Mouse (Mus musculus) layer of hippocampus, adult 11-12 months (tissue): ENCODE data around the gene Gm13305.
"Not testable (repeated sequence)": the region's sequence is repeated elsewhere in the genome, so short reads cannot be mapped to it uniquely, and the experiment has no call there.

Experiments
- DNase-seq: peaks from one replicate; pipeline ENCODE4 v3.0.0; 2022; ENCODE audit warnings: low spot score

Gm13305 gene

DNA sequence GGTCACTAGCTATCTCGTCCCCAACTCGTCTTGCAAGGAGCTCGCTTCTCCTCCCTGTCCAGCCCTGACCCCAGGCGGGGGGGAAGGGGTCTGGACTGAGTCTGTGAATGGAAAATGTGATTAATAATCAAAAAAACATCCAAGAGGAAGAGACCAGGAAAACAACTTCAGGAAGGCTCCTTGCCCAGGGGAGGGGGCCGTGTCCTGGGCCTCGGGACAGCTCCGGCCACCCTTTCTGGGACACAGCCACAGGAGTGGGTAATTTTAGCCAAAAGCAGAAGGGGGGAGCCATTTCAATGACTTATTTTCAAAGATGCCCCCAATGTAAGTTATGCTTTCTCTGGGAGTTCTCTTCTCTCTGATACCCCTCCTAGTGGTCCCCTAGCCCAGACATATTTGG lies at the start of gene Gm13305:
Gm13305 (minus strand) TSS at position 101 of the 400 bp plus-strand sequence.
- not testable (repeated sequence) for DNase-seq

DNA sequence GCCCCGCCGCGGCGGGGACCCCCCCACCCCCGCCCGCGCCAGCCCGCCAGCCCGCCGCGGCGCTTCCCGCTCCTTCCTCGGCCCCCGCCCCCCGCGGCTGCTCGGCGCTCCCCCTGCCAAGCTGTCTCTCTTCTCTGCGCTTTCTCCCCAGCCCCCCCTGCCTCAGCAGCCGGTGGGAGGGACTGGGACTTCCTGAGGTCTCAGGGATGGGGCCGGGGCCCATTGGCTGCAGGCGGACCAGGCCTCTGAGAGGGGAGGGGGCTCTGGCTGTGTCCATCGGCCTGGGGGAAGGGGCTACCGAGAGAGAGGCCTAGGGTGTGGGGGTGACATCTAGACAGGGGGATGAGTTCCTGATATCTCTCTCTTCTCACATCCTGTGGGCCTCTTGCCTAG lies 16.6 kb upstream of the Gm13305 start:
- DNase-seq = not testable (repeated sequence)

DNA sequence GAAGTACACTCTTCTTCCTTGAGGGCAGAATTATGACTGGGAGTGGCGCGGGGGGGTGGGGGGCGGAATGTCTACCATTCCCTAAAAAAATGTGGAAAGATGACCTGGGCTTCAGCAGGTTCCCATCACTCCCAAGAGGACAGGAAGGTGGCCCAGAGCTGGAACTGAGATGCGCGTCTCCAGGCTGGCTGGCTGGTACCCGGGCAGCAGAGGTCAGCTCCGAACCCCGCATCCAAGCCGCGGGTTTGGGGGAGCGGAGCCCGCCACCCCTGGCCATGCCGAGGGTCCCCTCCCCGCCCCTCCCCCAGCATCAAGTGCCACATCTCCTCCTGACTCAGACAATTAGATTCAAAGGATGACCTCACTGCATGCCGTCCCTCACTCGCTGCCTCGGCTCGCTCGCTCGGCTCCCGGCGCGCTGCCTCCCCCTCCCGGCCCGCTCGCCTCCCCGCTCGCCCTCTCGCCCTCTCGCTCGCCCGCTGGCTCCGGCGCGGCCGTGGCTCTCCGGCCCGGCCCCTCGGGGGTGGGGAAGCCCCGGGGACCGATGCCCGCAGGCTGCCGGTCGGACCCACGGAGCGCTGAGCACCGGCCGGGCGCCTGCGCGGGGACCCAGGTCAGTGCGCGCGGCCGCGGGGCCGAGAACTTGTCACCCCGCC lies 16.0 kb upstream of the Gm13305 start:
- DNase-seq = not testable (repeated sequence)

GRCm38 (mm10) chr4:42183234-42184197 lies 15.1 kb upstream of the Gm13305 start:
- DNase-seq = not testable (repeated sequence)

DNA sequence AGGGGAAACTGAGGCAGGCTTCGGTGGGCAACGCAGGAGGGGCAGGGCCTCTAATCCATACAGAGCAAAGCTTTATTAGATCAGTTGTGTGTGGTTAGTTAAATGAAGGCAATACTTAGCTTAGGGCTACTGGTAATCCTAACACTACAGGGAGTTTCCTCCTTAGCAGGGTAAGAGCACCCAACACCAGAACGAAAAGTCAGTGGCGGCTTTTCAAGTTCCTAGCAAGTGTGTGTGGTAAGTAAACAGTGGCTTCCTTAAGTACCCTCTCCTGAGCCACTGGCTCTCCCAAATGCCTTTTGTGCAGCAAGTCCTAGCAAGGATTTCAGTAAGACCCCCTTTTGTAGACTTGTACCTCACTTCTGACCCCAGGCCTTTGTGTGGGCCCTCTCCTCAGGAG lies 9.8 kb upstream of the Gm13305 start:
- DNase-seq = not testable (repeated sequence)

GRCm38 (mm10) chr4:42153136-42153535 lies 15.3 kb downstream of the Gm13305 start, which contains the start of gene Gm13306:
TSS of gene Gm13306 (plus strand) at chr4:42153436.
- DNase-seq = not testable (repeated sequence)

DNA sequence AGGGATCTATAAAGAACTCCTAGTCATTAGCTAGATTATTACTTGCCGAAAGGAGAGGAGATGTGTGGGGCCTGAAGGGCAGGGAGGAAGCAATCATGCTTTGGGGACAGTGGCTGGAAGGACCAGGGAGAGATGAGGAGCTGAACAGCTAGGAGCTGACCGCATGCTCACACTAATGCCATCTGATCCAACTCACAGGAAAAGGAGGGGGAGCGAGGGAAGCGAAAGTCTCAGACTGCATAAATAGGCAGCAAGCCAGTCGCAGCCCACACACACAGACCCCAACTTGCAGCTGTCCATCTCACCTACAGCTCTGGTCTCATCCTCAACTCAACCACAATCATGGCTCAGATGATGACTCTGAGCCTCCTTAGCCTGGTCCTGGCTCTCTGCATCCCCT lies 53.9 kb downstream of the Gm13305 start, which contains the start of gene Gm13304:
Gm13304 (plus strand) TSS at position 301 of the 400 bp plus-strand sequence.
- not testable (repeated sequence) for DNase-seq
